Mouse (Mus musculus) neural tube, embryonic 11.5 days (tissue): ENCODE data around the gene Fam124b. TPM values are rescaled to one million over a fixed set of nuclear protein-coding genes. Genes with fewer than 3 reads are reported as not detected.
A peak's percentile ranks its signal among the peaks of the same experiment; 100 is the strongest.

ENCODE experiments used
- ATAC-seq: fragments of 200-750 bp; cut with Nextera tagmentation; 2 replicates; pipeline ENCODE4 v1.8.0; 2017; ENCODE audit warnings: moderate number of reproducible peaks, mild to moderate bottlenecking, moderate TSS enrichment, moderate library complexity; ENCODE audit not compliant: insufficient read depth, low FRiP score, low TSS enrichment
- DNase-seq: peaks from one replicate; pipeline ENCODE4 v3.0.0-alpha.2; 2015; ENCODE audit warnings: low spot score
- H3K27ac ChIP-seq: fragments of 300-500 bp; sonication (generic); 2 replicates; pipeline ENCODE4 v1.5.1; 2014; ENCODE audit warnings: low read depth, mild to moderate bottlenecking, low read length
- H3K27me3 ChIP-seq: fragments of 300-500 bp; sonication (generic); 2 replicates; pipeline ENCODE4 v1.6.1; 2014; ENCODE audit warnings: mild to moderate bottlenecking, low read length, mixed read lengths; ENCODE audit not compliant: control insufficient read depth, insufficient read depth
- H3K36me3 ChIP-seq: fragments of 300-500 bp; sonication (generic); 2 replicates; pipeline ENCODE4 v1.6.1; 2014; ENCODE audit warnings: mild to moderate bottlenecking, low read length, moderate library complexity, mixed read lengths; ENCODE audit not compliant: control insufficient read depth, insufficient read depth
- H3K4me1 ChIP-seq: fragments of 300-500 bp; sonication (generic); 2 replicates; pipeline ENCODE4 v1.6.1; 2014; ENCODE audit warnings: low read length, mixed read lengths; ENCODE audit not compliant: control insufficient read depth, insufficient read depth
- H3K4me2 ChIP-seq: fragments of 300-500 bp; sonication (generic); 2 replicates; pipeline ENCODE4 v1.6.1; 2014; ENCODE audit warnings: low read depth, mild to moderate bottlenecking, moderate library complexity
- H3K4me3 ChIP-seq: fragments of 300-500 bp; sonication (generic); 2 replicates; pipeline ENCODE4 v1.5.1; 2014; ENCODE audit warnings: low read depth, low read length
- H3K9ac ChIP-seq: fragments of 300-500 bp; sonication (generic); 2 replicates; pipeline ENCODE4 v1.6.1; 2014; ENCODE audit warnings: mild to moderate bottlenecking, low read length
- H3K9me3 ChIP-seq: fragments of 300-500 bp; sonication (generic); 2 replicates; pipeline ENCODE4 v1.6.1; 2016; ENCODE audit warnings: low read length; ENCODE audit not compliant: control insufficient read depth
- WGBS: fragments of 180-500 bp; shearing (Covaris S2); extraction: QIAGEN DNeasy Blood & Tissue Kit; methylation state at CpG from one replicate; pipeline ENCODE4 v1.1.7; 2014; 5-methylcytosine and 5-hydroxymethylcytosine counted together
- polyA plus RNA-seq: library from polyadenylated mRNA; unstranded; fragments of >200 nt; fragmentation: Nextera tagmentation; extraction: Ambion mirVana; gene quantifications from 2 replicates; pipeline ENCODE4 v1.2.1, GENCODE M21; 2014

The Fam124b gene
- polyA plus RNA-seq, 1 experiment from 2014 or later, result 0.69 TPM

DNA sequence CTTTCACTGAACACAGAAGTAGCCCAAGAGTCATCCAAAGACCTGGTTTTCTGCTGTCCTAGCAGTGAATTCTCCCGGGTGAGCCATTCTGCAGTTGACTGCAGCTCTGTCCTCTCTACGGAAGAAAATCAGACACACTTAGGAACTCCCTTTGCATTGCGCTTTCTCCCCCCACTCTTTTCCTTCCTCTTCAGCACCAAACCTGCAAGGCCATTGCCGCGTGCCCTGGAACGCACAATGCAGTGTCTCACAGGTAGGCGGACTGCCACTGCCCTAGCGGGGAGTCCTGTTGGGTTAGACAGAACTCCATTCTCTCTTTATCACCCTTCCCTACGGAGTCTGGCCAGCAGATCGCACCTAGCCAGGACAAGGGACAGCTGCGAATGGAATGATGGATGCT lies 21.2 kb upstream of the Fam124b start:
- Histone ChIP-seq H3K27ac (no peak overlapping the region), H3K36me3 (no peaks in the 10 kb centered on the region), H3K27me3 (no peaks in the 10 kb centered on the region), H3K9ac (no peak overlapping the region), H3K4me1 (no peaks in the 10 kb centered on the region), H3K4me2 (no peak overlapping the region), H3K4me3 (no peak overlapping the region), H3K9me3 (no peaks in the 10 kb centered on the region)
- DNase-seq (no peak), ATAC-seq (no peak)
- 79% methylated on average over 11 of the region's 11 CpGs for WGBS

GRCm38 (mm10) chr1:80236951-80237702 lies 18.9 kb upstream of the Fam124b start:
- Histone ChIP-seq H3K36me3 (no peaks in the 10 kb centered on the region), H3K27ac (no peak overlapping the region), H3K27me3 (no peaks in the 10 kb centered on the region), H3K9ac (no peak overlapping the region), H3K4me3 (no peak overlapping the region), H3K4me1 (no peaks in the 10 kb centered on the region), H3K4me2 (no peak overlapping the region), H3K9me3 (no peaks in the 10 kb centered on the region)
- no peak for DNase-seq
- 0 out of 2 replicates have a peak, but pooled peaks have one; percentile 45 for ATAC-seq
- WGBS, result 53% methylated on average over 11 of the region's 11 CpGs

DNA sequence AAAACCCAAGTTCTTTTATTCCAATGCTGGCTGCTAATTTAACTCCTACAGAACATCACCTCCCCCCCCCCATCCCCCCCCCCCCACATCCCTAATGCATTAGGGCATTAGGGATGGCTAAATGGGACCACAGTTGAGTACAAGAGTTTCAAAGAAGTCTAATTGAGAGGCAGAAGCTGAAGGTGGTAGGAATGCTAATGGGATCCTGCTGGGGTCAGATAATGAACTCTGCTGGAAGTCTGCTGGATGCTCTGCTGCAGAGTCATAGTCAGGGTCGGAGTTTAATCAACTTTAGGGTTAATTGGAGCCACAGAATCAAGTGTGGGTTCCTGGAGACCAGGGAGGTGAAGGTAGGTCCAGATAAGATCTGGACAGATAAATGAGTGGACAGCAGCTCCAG lies 17.9 kb upstream of the Fam124b start:
- Histone ChIP-seq H3K27me3 (no peaks in the 10 kb centered on the region), H3K36me3 (no peaks in the 10 kb centered on the region), H3K27ac (no peak overlapping the region), H3K9me3 (no peaks in the 10 kb centered on the region), H3K4me1 (no peaks in the 10 kb centered on the region), H3K4me2 (no peak overlapping the region), H3K9ac (no peak overlapping the region), H3K4me3 (no peak overlapping the region)
- no peak for ATAC-seq
- DNase-seq, result no peak
- WGBS, result 11% methylated on average over 1 of the region's 1 CpGs

DNA sequence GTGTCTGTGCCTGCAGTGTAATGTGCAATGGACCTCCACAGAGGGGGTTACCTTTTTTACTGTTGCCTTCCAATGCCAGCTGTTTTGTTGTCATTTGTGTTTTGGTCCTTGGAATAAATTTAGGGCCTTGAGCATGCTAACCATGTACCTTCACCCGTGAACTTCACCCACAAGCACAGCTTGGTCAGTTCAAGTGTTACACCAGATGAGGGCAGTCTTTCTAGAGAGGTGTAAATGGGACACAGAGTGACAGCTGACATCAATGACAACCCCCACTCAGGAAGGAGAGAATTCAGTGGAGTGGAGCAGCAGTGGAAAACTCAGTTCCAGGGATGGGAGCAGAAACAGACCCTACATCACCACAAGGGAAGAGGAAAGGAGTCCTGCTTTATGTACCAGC lies 12.3 kb upstream of the Fam124b start:
- H3K36me3 ChIP-seq, result no peaks in the 10 kb centered on the region
- no peak overlapping the region for H3K27ac ChIP-seq
- no peaks in the 10 kb centered on the region for H3K4me1 ChIP-seq
- ATAC-seq (no peak), DNase-seq (no peak)
- 78% methylated on average over 1 of the region's 1 CpGs for WGBS
- H3K9me3 ChIP-seq, result no peaks in the 10 kb centered on the region
- H3K9ac ChIP-seq, result no peak overlapping the region
- H3K4me3 ChIP-seq, result no peak overlapping the region
- H3K27me3 ChIP-seq, result no peaks in the 10 kb centered on the region
- no peak overlapping the region for H3K4me2 ChIP-seq

- Histone ChIP-seq H3K9me3 (no peaks in the 10 kb centered on the region), H3K4me3 (no peak overlapping the region), H3K27me3 (no peaks in the 10 kb centered on the region), H3K36me3 (no peaks in the 10 kb centered on the region), H3K27ac (no peak overlapping the region), H3K4me1 (no peaks in the 10 kb centered on the region), H3K4me2 (no peak overlapping the region), H3K9ac (no peak overlapping the region)
- WGBS, result 47% methylated on average over 3 of the region's 3 CpGs
- no peak for ATAC-seq
- no peak for DNase-seq
Observed at GRCm38 (mm10) chr1:80224839-80225412, 6.7 kb upstream of the Fam124b start.

GRCm38 (mm10) chr1:80221151-80221550 lies 2.9 kb upstream of the Fam124b start:
- Histone ChIP-seq H3K4me2 (no peak overlapping the region), H3K9me3 (no peaks in the 10 kb centered on the region), H3K4me1 (no peaks in the 10 kb centered on the region), H3K27ac (no peak overlapping the region), H3K9ac (no peak overlapping the region), H3K4me3 (no peak overlapping the region), H3K36me3 (no peaks in the 10 kb centered on the region), H3K27me3 (no peaks in the 10 kb centered on the region)
- no peak for ATAC-seq
- 68% methylated on average over 4 of the region's 4 CpGs for WGBS
- DNase-seq, result no peak

DNA sequence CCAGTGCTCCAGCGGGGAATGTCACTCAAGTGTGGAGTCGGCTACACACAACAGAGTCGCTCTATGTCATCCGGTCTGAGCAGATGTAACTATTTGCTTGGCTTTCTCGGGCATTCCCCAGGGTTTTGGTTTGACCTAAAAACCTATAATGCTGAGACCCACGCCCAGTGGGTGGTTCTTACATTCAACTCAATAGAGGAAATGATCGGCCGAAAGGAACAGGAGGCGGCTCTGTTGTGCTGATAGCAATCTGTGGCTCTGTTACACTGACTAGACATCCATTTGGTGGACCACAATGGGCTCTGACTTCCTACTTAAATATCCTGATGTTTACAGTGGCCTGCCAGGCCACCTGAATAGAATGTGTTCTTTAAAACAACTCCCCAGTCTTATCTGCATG lies 4.4 kb downstream of the Fam124b start:
- no peak overlapping the region for H3K27ac ChIP-seq
- H3K27me3 ChIP-seq, result no peaks in the 10 kb centered on the region
- WGBS, result 81% methylated on average over 9 of the region's 9 CpGs
- no peak overlapping the region for H3K4me2 ChIP-seq
- no peaks in the 10 kb centered on the region for H3K4me1 ChIP-seq
- no peaks in the 10 kb centered on the region for H3K36me3 ChIP-seq
- H3K9ac ChIP-seq, result no peak overlapping the region
- no peak for ATAC-seq
- H3K9me3 ChIP-seq, result no peaks in the 10 kb centered on the region
- DNase-seq, result no peak
- no peak overlapping the region for H3K4me3 ChIP-seq

GRCm38 (mm10) chr1:80213146-80213545 lies 5.1 kb downstream of the Fam124b start:
- WGBS, result 83% methylated on average over 10 of the region's 10 CpGs
- no peaks in the 10 kb centered on the region for H3K27me3 ChIP-seq
- DNase-seq, result no peak
- no peaks in the 10 kb centered on the region for H3K36me3 ChIP-seq
- H3K4me1 ChIP-seq, result no peaks in the 10 kb centered on the region
- no peak for ATAC-seq
- no peak overlapping the region for H3K4me3 ChIP-seq
- H3K9ac ChIP-seq, result no peak overlapping the region
- no peak overlapping the region for H3K27ac ChIP-seq
- H3K4me2 ChIP-seq, result no peak overlapping the region
- H3K9me3 ChIP-seq, result no peaks in the 10 kb centered on the region

DNA sequence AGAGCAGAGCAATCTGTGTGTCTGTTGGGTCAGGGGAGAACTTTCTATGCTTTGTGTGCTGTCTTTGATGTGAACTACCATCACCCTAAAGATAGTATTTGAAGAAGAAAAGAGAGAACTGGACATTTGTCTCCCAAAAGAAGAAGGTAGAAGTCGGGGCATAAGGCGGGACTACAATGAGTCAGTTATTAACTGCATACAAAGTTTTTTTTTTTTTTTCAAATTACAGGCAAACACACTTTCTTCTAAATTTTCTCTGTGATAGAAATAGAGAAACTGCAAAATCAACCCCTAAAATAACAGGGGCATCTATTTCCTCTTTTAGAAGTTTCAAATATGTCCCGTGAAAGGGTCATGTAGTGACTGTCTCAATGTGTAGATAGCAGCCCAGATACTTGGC lies 16.0 kb downstream of the Fam124b start:
- Histone ChIP-seq H3K27ac (no peak overlapping the region), H3K4me1 (no peaks in the 10 kb centered on the region), H3K27me3 (no peaks in the 10 kb centered on the region), H3K9me3 (no peaks in the 10 kb centered on the region), H3K4me3 (no peak overlapping the region), H3K4me2 (no peak overlapping the region), H3K9ac (no peak overlapping the region), H3K36me3 (no peaks in the 10 kb centered on the region)
- 90% methylated on average over 3 of the region's 3 CpGs for WGBS
- ATAC-seq (no peak), DNase-seq (no peak)
